Mouse (Mus musculus): Measurements from ENCODE around the gene Rnf214. TPM values are rescaled to one million over a fixed set of nuclear protein-coding genes. Genes with fewer than 3 reads are reported as not detected.

Gene Rnf214
- total and polyA plus RNA-seq, 2 experiments from 2014 or later: 32.4 to 42.9 TPM

DNA sequence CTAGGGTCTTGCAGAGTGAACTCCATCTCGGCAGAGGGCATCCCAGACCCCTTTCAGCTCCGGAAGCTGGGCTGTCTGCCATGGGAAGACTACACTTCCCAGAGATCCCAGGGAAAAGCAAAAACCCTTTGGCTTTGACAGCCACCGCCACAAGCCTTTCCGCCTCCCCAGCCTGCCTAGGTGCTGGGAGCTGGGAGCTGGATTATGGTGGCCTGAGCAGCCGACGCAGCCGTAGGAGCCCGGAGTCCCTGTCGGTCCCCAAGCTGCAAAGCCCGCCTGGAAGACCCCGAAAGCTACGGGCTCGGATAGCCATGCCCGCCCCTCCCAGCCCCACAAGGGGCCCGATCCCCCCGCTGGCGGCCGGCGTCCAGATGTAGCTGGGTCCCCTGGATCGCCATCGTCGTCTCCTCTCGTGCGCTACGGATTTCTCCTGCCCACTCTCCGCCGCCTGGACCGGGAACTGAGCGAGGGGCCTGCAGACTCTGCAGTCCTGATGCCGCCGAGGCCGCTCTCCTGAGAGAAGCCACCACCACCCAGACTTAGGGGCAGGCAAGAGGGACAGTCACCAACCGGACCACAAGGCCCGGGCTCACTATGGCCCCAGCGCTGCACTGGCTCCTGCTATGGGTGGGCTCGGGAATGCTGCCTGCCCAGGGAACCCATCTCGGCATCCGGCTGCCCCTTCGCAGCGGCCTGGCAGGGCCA, 68.1 kb downstream of the Rnf214 start, which contains the start of gene Bace1:
Gene Bace1 (plus strand): TSS at position 147 of the 705 bp plus-strand sequence.
- Histone ChIP-seq H3K4me3 (ENCODE audit: low read depth, low read length) (peak within 1 kb of the TSS; percentile 88), H3K27me3 (ENCODE audit: control insufficient read depth, insufficient read depth, low read length) (no peaks in the 10 kb centered on the region), H3K4me2 (ENCODE audit: low read depth, low read length) (peak within 1 kb of the TSS; percentile 96), H3K9me3 (replicated peaks; ENCODE audit: control insufficient read depth, low read length) (no peaks in the 10 kb centered on the region), H3K9ac (replicated peaks; ENCODE audit: low read depth, low read length) (peak within 1 kb of the TSS; percentile 88), H3K27ac (ENCODE audit: low read depth) (peak within 1 kb of the TSS; percentile 74), H3K36me3 (replicated peaks; ENCODE audit: control insufficient read depth, insufficient read depth, low read length) (no peaks in the 10 kb centered on the region), H3K4me1 (ENCODE audit: control insufficient read depth, insufficient read depth) (peaks cover 27% of the 10 kb centered on the region)
- peak; percentile 55 for TF ChIP-seq CTCF (IDR thresholded peaks at IDR 0.05; ENCODE audit: low read depth)
- TF ChIP-seq EP300 (IDR thresholded peaks at IDR 0.05; ENCODE audit: low read depth): no peak
- ATAC-seq (ENCODE audit: insufficient read depth, low read depth): peak; percentile 84
- WGBS: under 1% methylated on average over 40 of the region's 40 CpGs
- peak; percentile 92 for DNase-seq (ENCODE audit: low spot score)

GRCm38 (mm10) chr9:45838069-45838433, 68.7 kb downstream of the Rnf214 start:
- no peak for TF ChIP-seq CTCF (IDR thresholded peaks at IDR 0.05; ENCODE audit: low read depth)
- TF ChIP-seq EP300 (IDR thresholded peaks at IDR 0.05; ENCODE audit: low read depth): no peak
- H3K27ac ChIP-seq (ENCODE audit: low read depth): no peak overlapping the region
- peak overlapping the region; percentile 96 for H3K4me2 ChIP-seq (ENCODE audit: low read depth, low read length)
- no peak overlapping the region for H3K9ac ChIP-seq (replicated peaks; ENCODE audit: low read depth, low read length)
- ATAC-seq (ENCODE audit: insufficient read depth, low read depth): no peak
- no peak for DNase-seq (ENCODE audit: low spot score)
- peaks cover 27% of the 10 kb centered on the region for H3K4me1 ChIP-seq (ENCODE audit: control insufficient read depth, insufficient read depth)
- WGBS: 21% methylated on average over 4 of the region's 4 CpGs
- H3K27me3 ChIP-seq (ENCODE audit: control insufficient read depth, insufficient read depth, low read length): no peaks in the 10 kb centered on the region
- H3K36me3 ChIP-seq (replicated peaks; ENCODE audit: control insufficient read depth, insufficient read depth, low read length): no peaks in the 10 kb centered on the region
- no peaks in the 10 kb centered on the region for H3K9me3 ChIP-seq (replicated peaks; ENCODE audit: control insufficient read depth, low read length)
- peak overlapping the region; percentile 88 for H3K4me3 ChIP-seq (ENCODE audit: low read depth, low read length)

DNA sequence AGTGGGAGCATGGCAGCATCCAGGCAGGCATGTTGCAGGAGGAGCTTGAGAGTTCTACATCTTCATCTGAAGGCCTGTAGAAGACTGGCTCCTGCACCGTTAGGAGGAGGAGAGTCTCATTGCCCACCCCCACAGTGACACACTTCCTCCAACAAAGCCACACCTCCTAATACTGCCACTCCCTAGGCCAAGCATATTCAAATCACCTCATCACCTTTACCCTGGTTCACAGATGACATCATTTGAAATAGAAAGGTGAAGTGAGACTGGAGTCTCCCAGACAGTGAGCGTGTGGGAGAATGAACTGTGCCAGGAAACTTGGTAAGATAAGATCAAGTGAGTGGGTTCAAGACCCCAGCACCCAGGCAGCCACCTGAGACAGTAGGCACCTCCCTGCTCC, 73.2 kb downstream of the Rnf214 start:
- no peaks in the 10 kb centered on the region for H3K9me3 ChIP-seq (replicated peaks; ENCODE audit: control insufficient read depth, low read length)
- WGBS: 75% methylated on average over 2 of the region's 2 CpGs
- no peaks in the 10 kb centered on the region for H3K36me3 ChIP-seq (replicated peaks; ENCODE audit: control insufficient read depth, insufficient read depth, low read length)
- H3K4me3 ChIP-seq (ENCODE audit: low read depth, low read length): no peak overlapping the region
- no peak overlapping the region for H3K4me2 ChIP-seq (ENCODE audit: low read depth, low read length)
- no peaks in the 10 kb centered on the region for H3K4me1 ChIP-seq (ENCODE audit: control insufficient read depth, insufficient read depth)
- no peaks in the 10 kb centered on the region for H3K27me3 ChIP-seq (ENCODE audit: control insufficient read depth, insufficient read depth, low read length)
- H3K27ac ChIP-seq (ENCODE audit: low read depth): no peak overlapping the region
- no peak for DNase-seq (ENCODE audit: low spot score)
- no peak for TF ChIP-seq CTCF (IDR thresholded peaks at IDR 0.05; ENCODE audit: low read depth)
- TF ChIP-seq EP300 (IDR thresholded peaks at IDR 0.05; ENCODE audit: low read depth): no peak
- no peak overlapping the region for H3K9ac ChIP-seq (replicated peaks; ENCODE audit: low read depth, low read length)
- no peak for ATAC-seq (ENCODE audit: insufficient read depth, low read depth)

DNA sequence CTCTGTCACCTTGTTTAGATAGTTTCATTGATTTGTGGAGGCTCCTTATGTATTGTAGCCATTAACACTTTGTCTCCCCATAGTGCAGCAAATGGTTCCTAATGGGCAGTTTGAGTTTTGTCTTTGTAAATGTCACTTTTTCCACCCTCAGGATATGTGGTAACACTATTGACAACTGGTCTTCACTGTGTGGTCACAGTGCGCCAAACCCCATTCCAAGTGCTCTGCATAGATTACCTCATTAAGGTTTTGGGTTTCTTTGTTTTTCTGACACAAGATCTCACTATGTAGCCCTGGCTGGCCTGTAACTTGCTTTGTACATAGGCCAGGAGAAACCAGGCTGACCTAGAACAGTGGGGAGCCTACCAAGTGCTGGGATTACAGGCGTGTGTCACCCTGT, 73.8 kb downstream of the Rnf214 start:
- Histone ChIP-seq H3K27ac (ENCODE audit: low read depth) (no peak overlapping the region), H3K9me3 (replicated peaks; ENCODE audit: control insufficient read depth, low read length) (no peaks in the 10 kb centered on the region), H3K9ac (replicated peaks; ENCODE audit: low read depth, low read length) (no peak overlapping the region), H3K4me2 (ENCODE audit: low read depth, low read length) (no peak overlapping the region), H3K4me1 (ENCODE audit: control insufficient read depth, insufficient read depth) (no peaks in the 10 kb centered on the region), H3K4me3 (ENCODE audit: low read depth, low read length) (no peak overlapping the region), H3K27me3 (ENCODE audit: control insufficient read depth, insufficient read depth, low read length) (no peaks in the 10 kb centered on the region), H3K36me3 (replicated peaks; ENCODE audit: control insufficient read depth, insufficient read depth, low read length) (no peaks in the 10 kb centered on the region)
- 91% methylated on average over 2 of the region's 2 CpGs for WGBS
- no peak for DNase-seq (ENCODE audit: low spot score)
- no peak for TF ChIP-seq EP300 (IDR thresholded peaks at IDR 0.05; ENCODE audit: low read depth)
- TF ChIP-seq CTCF (IDR thresholded peaks at IDR 0.05; ENCODE audit: low read depth): no peak
- ATAC-seq (ENCODE audit: insufficient read depth, low read depth): no peak

DNA sequence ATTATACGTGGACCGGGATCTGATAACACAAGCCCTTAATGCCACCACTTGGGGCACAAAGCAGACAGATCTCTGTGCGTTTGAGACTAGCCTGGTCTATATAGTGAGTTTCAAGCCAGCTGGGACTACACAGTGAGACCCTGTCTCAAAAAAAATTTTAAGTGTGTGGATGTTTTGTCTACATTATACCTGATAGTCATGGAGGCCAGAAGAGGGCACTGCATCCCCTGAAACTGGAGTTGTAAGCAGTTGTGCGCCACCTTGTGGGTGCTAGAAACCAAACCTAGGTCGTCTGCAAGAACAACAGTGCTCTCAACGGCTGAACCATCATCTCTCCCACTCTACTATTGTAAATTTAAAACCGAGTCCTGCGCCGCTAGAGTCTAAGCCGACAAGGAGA, 77.6 kb downstream of the Rnf214 start:
- peak; percentile 22; the same call in 1 of the 2 replicates for ATAC-seq (ENCODE audit: insufficient read depth, low read depth)
- TF ChIP-seq EP300 (IDR thresholded peaks at IDR 0.05; ENCODE audit: low read depth) (no peak), CTCF (IDR thresholded peaks at IDR 0.05; ENCODE audit: low read depth) (peak; percentile 64)
- peak; percentile 61 for DNase-seq (ENCODE audit: low spot score)
- H3K9me3 ChIP-seq (replicated peaks; ENCODE audit: control insufficient read depth, low read length): no peaks in the 10 kb centered on the region
- peak overlapping the region; percentile 80; the same call in 1 of the 2 replicates for H3K4me3 ChIP-seq (ENCODE audit: low read depth, low read length)
- H3K27ac ChIP-seq (ENCODE audit: low read depth): no peak overlapping the region
- peak overlapping the region; percentile 73 for H3K4me2 ChIP-seq (ENCODE audit: low read depth, low read length)
- H3K36me3 ChIP-seq (replicated peaks; ENCODE audit: control insufficient read depth, insufficient read depth, low read length): no peaks in the 10 kb centered on the region
- H3K27me3 ChIP-seq (ENCODE audit: control insufficient read depth, insufficient read depth, low read length): no peaks in the 10 kb centered on the region
- peaks cover 5% of the 10 kb centered on the region for H3K4me1 ChIP-seq (ENCODE audit: control insufficient read depth, insufficient read depth)
- no peak overlapping the region for H3K9ac ChIP-seq (replicated peaks; ENCODE audit: low read depth, low read length)
- WGBS: 29% methylated on average over 10 of the region's 10 CpGs

Data from heart, postnatal 0 days (tissue).